Mouse (Mus musculus) MEL (cell line): ENCODE results near the gene Tle3.

ENCODE experiments used
- BHLHE40 ChIP-seq: IDR thresholded peaks from 2 replicates; pipeline ENCODE4 v1.6.1; 2012; ENCODE audit warnings: low read depth, mild to moderate bottlenecking, inconsistent platforms, low read length, improper control_type of control experiment, borderline replicate concordance
- CHD1 ChIP-seq: IDR thresholded peaks from 2 replicates; pipeline ENCODE4 v1.6.1; 2012; ENCODE audit warnings: low read depth, mild to moderate bottlenecking, inconsistent platforms, low read length, improper control_type of control experiment
- CHD2 ChIP-seq: IDR thresholded peaks from 2 replicates; pipeline ENCODE4 v1.6.1; 2011; ENCODE audit warnings: low read length, improper control_type of control experiment
- CTCF ChIP-seq, 3 experiments: IDR thresholded peaks in 2 of 3; conservative IDR thresholded peaks in 1 of 3; 2 replicates each; pipeline ENCODE4 v1.5.1; 2011 to 2012; ENCODE audit warnings: low read length in 3 of 3, low read depth in 2 of 3, mild to moderate bottlenecking in 2 of 3, improper control_type of control experiment in 1 of 3, inconsistent platforms in 1 of 3, mixed read lengths in 1 of 3, moderate library complexity in 1 of 3; ENCODE audit not compliant: control insufficient read depth in 1 of 3, insufficient read depth in 1 of 3, poor library complexity in 1 of 3, severe bottlenecking in 1 of 3
- EP300 ChIP-seq, 2 experiments: IDR thresholded peaks; 2 replicates each; pipeline ENCODE4 v1.6.1; 2011; ENCODE audit warnings: improper control_type of control experiment in 2 of 2, low read length in 2 of 2, low read depth in 1 of 2, mild to moderate bottlenecking in 1 of 2
- GABPA ChIP-seq: IDR thresholded peaks from 2 replicates; pipeline ENCODE4 v1.6.1; 2012; ENCODE audit warnings: low read depth, mild to moderate bottlenecking, inconsistent platforms, low read length, improper control_type of control experiment, moderate library complexity
- HCFC1 ChIP-seq: IDR thresholded peaks from 2 replicates; pipeline ENCODE4 v1.6.1; 2012; ENCODE audit warnings: low read depth, mild to moderate bottlenecking, inconsistent platforms, low read length, improper control_type of control experiment, moderate library complexity
- KAT2A ChIP-seq: conservative IDR thresholded peaks from 2 replicates; pipeline ENCODE4 v1.6.1; 2012; ENCODE audit warnings: low read depth, low read length, improper control_type of control experiment, inconsistent platforms
- MAFK ChIP-seq: IDR thresholded peaks from 2 replicates; pipeline ENCODE4 v1.6.1; 2011; ENCODE audit warnings: low read depth, mild to moderate bottlenecking, low read length, improper control_type of control experiment, borderline replicate concordance
- MAX ChIP-seq: IDR thresholded peaks from 2 replicates; pipeline ENCODE4 v1.6.1; 2011; ENCODE audit warnings: low read length, improper control_type of control experiment
- MXI1 ChIP-seq: IDR thresholded peaks from 2 replicates; pipeline ENCODE4 v1.6.1; 2011; ENCODE audit warnings: mild to moderate bottlenecking, low read depth, low read length, improper control_type of control experiment
- POLR2A ChIP-seq, 2 experiments: IDR thresholded peaks; 2 replicates each; pipeline ENCODE4 v1.6.1; 2011 to 2012; ENCODE audit warnings: low read length in 2 of 2, mild to moderate bottlenecking in 2 of 2, control low read depth in 1 of 2, improper control_type of control experiment in 1 of 2, low read depth in 1 of 2, moderate library complexity in 1 of 2; ENCODE audit not compliant: control insufficient read depth in 1 of 2, insufficient read depth in 1 of 2, poor library complexity in 1 of 2
- ZC3H11A ChIP-seq: IDR thresholded peaks from 2 replicates; pipeline ENCODE4 v1.6.1; 2012; ENCODE audit warnings: low read depth, mild to moderate bottlenecking, inconsistent platforms, low read length, improper control_type of control experiment

GRCm38 (mm10) chr9:61381445-61381844, 9.3 kb downstream of the Tle3 start:
- no peak for TF ChIP-seq POLR2A (IDR thresholded peaks at IDR 0.05; ENCODE audit: control insufficient read depth in 1 of 2, insufficient read depth in 1 of 2, low read depth in 1 of 2, low read length in 2 of 2, poor library complexity in 1 of 2)
- TF ChIP-seq EP300 (IDR thresholded peaks at IDR 0.05; ENCODE audit: low read depth in 1 of 2, low read length in 2 of 2), result no peak
- TF ChIP-seq CTCF (IDR thresholded peaks at IDR 0.05 in 2 of 3, conservative IDR thresholded peaks at IDR 0.05 in 1 of 3; ENCODE audit: control insufficient read depth in 1 of 3, insufficient read depth in 1 of 3, low read depth in 2 of 3, low read length in 3 of 3, poor library complexity in 1 of 3, severe bottlenecking in 1 of 3), result no peak
- TF ChIP-seq GABPA, result no peak
- TF ChIP-seq KAT2A, result no peak
- no peak for TF ChIP-seq MAFK
- no peak for TF ChIP-seq HCFC1
- TF ChIP-seq CHD1, result no peak
- TF ChIP-seq BHLHE40, result no peak
- no peak for TF ChIP-seq MAX
- no peak for TF ChIP-seq MXI1
- no peak for TF ChIP-seq CHD2
- no peak for TF ChIP-seq ZC3H11A
